Mouse (Mus musculus) ES-E14 (cell line): ENCODE results near the gene Dagla.

Experiments
- MAFK ChIP-seq: IDR thresholded peaks from 2 replicates; pipeline ENCODE4 v1.6.1; 2014; ENCODE audit warnings: mild to moderate bottlenecking, low read depth, low read length, inconsistent platforms; ENCODE audit not compliant: insufficient read depth
- ZC3H11A ChIP-seq: IDR thresholded peaks from 2 replicates; pipeline ENCODE4 v1.6.1; 2012; ENCODE audit warnings: low read depth, mild to moderate bottlenecking, inconsistent platforms, low read length, borderline replicate concordance

DNA sequence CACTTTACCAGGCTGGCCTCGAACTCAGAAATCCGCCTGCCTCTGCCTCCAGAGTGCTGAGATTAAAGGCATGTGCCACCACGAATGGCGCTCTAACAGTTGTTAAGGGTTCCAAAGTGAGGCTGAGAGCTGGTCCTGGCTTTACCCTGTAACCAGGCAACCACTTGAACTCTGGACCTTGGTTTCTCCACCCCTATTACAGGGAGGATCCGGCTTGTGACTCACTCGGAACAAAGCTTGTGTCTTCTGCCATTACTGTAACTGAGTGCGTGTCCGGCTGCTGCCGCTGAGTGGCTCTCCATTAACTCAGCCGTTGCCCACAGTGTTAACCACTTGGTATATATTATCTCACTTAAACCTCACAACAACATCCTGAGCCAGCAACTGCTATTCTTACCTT is 36.7 kb downstream of the Dagla start:
- TF ChIP-seq MAFK (no peak), ZC3H11A (no peak)
